In the genomic region with DNA sequence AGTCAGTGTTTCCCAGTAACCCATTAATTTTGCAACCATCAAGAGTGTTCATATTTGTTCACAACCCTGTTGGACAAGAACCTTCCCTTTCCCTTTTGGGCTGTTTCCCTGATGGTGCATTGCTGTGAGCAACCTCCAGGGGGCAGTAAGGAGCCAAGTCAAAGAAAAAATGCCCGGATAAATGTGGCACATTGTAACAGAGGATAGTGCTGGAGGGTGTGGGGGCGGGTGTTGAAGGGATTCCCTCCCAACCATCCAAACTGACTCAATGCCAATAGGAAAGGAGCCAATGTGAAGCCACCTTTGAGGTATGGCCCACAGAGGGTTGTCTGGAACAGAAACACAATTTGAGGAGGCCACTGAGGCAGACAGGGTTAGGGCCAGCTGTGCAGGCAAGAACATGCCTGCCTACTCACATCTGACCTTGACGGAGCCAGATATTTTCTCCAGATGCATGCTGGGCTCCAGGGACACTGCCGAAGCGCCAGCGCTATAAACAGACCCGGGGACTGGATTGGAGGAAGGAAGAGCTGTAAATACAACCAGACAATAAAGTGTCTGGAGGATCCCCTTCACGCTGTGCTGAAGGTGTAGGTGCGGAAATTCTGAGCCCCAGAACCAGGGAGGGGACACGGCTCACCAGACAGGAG, we compare ENCODE assay signal across 8 mouse cellular contexts. TPM values are rescaled to one million over a fixed set of nuclear protein-coding genes. Genes with fewer than 3 reads are reported as not detected.
DNase-seq lines count a peak whose midpoint lies in the region; ATAC-seq and TF ChIP-seq lines count a peak whose summit lies in the region.

No protein-coding gene starts in this region.

- 0 out of 2 replicates have a peak overlapping the region, but pooled peaks have one; percentile 2 for H3K4me2 ChIP-seq in embryonic facial prominence, embryonic 12.5 days (replicated peaks)
- H3K4me2 ChIP-seq in liver, embryonic 12.5 days: peak overlapping the region; percentile 26; the same call in 1 of the 2 replicates
- H3K4me2 ChIP-seq in neural tube, embryonic 12.5 days (replicated peaks): peak overlapping the region; percentile 31; the same call in 1 of the 2 replicates

- H3K36me3 ChIP-seq in embryonic facial prominence, embryonic 12.5 days: no peaks in the 10 kb centered on the region
- no peaks in the 10 kb centered on the region for H3K36me3 ChIP-seq in heart, adult 2 months (ENCODE audit: control insufficient read depth, insufficient read depth, low read length)
- H3K36me3 ChIP-seq in kidney, adult 2 months (ENCODE audit: control insufficient read depth, insufficient read depth, low read length): no peaks in the 10 kb centered on the region
- no peaks in the 10 kb centered on the region for H3K36me3 ChIP-seq in liver, embryonic 12.5 days
- H3K36me3 ChIP-seq in neural tube, embryonic 12.5 days: no peaks in the 10 kb centered on the region
- no peaks in the 10 kb centered on the region for H3K36me3 ChIP-seq in testis, adult 2 months (ENCODE audit: control insufficient read depth, insufficient read depth, low read length)

- 0 out of 2 replicates have a peak overlapping the region, but pooled peaks have one; percentile 41 for H3K27ac ChIP-seq in embryonic facial prominence, embryonic 12.5 days
- peak overlapping the region; percentile 67 for H3K27ac ChIP-seq in heart, adult 2 months
- H3K27ac ChIP-seq in kidney, adult 2 months (ENCODE audit: insufficient read depth, low read depth, low read length): no peak overlapping the region
- H3K27ac ChIP-seq in liver, embryonic 12.5 days: peak overlapping the region; percentile 71
- peak overlapping the region; percentile 26; the same call in 1 of the 2 replicates for H3K27ac ChIP-seq in neural tube, embryonic 12.5 days
- no peak overlapping the region for H3K27ac ChIP-seq in testis, adult 2 months (ENCODE audit: control insufficient read depth, insufficient read depth, low read depth, low read length)

- H3K4me3 ChIP-seq in embryonic facial prominence, embryonic 12.5 days: no peak overlapping the region
- H3K4me3 ChIP-seq in heart, adult 2 months: no peak overlapping the region
- no peak overlapping the region for H3K4me3 ChIP-seq in kidney, adult 2 months (ENCODE audit: insufficient read depth, low read depth, low read length)
- no peak overlapping the region for H3K4me3 ChIP-seq in liver, embryonic 12.5 days
- no peak overlapping the region for H3K4me3 ChIP-seq in neural tube, embryonic 12.5 days
- no peak overlapping the region for H3K4me3 ChIP-seq in testis, adult 2 months (ENCODE audit: control insufficient read depth, low read depth, low read length)

- WGBS in embryonic facial prominence, embryonic 12.5 days: 45% methylated on average over 10 of the region's 10 CpGs
- WGBS in heart, adult 2 months: 9% methylated on average over 10 of the region's 10 CpGs
- 15% methylated on average over 10 of the region's 10 CpGs for WGBS in kidney, adult 2 months
- WGBS in liver, embryonic 12.5 days (ENCODE audit: insufficient replicate concordance): 38% methylated on average over 10 of the region's 10 CpGs
- WGBS in neural tube, embryonic 12.5 days: 26% methylated on average over 10 of the region's 10 CpGs

- H3K9ac ChIP-seq in embryonic facial prominence, embryonic 12.5 days: no peak overlapping the region
- no peak overlapping the region for H3K9ac ChIP-seq in heart, adult 2 months (ENCODE audit: low read depth, low read length)
- no peak overlapping the region for H3K9ac ChIP-seq in liver, embryonic 12.5 days
- no peak overlapping the region for H3K9ac ChIP-seq in neural tube, embryonic 12.5 days

- TF ChIP-seq CTCF in heart, adult 2 months (IDR thresholded peaks at IDR 0.05): peak; percentile 92
- TF ChIP-seq CTCF in kidney, adult 2 months (conservative IDR thresholded peaks at IDR 0.05; ENCODE audit: insufficient read depth, insufficient read length, low read depth, low read length): peak; percentile 84
- peak; percentile 54 for TF ChIP-seq CTCF in testis, adult 2 months (IDR thresholded peaks at IDR 0.05; ENCODE audit: control insufficient read depth, insufficient read depth, insufficient replicate concordance, low read depth, low read length)

- H3K27me3 ChIP-seq in embryonic facial prominence, embryonic 12.5 days: no peaks in the 10 kb centered on the region
- no peaks in the 10 kb centered on the region for H3K27me3 ChIP-seq in heart, adult 2 months (ENCODE audit: control insufficient read depth, insufficient read depth, low read length)
- H3K27me3 ChIP-seq in kidney, adult 2 months (replicated peaks; ENCODE audit: control insufficient read depth, insufficient read depth, low read length): no peaks in the 10 kb centered on the region
- peaks cover 1% of the 10 kb centered on the region for H3K27me3 ChIP-seq in liver, embryonic 12.5 days (replicated peaks)
- no peaks in the 10 kb centered on the region for H3K27me3 ChIP-seq in neural tube, embryonic 12.5 days (replicated peaks)
- H3K27me3 ChIP-seq in testis, adult 2 months (ENCODE audit: control insufficient read depth, insufficient read depth, low read length): no peaks in the 10 kb centered on the region

- TF ChIP-seq EP300 in heart, adult 2 months (IDR thresholded peaks at IDR 0.05; ENCODE audit: insufficient read depth, low read depth, low read length): peak; percentile 84

- peaks cover 14% of the 10 kb centered on the region; the same call in 1 of the 2 replicates for H3K4me1 ChIP-seq in embryonic facial prominence, embryonic 12.5 days
- peaks cover 16% of the 10 kb centered on the region for H3K4me1 ChIP-seq in heart, adult 2 months (ENCODE audit: control insufficient read depth, insufficient read depth, low read length)
- no peaks in the 10 kb centered on the region for H3K4me1 ChIP-seq in kidney, adult 2 months (ENCODE audit: control insufficient read depth, insufficient read depth, low read length)
- peaks cover 53% of the 10 kb centered on the region for H3K4me1 ChIP-seq in liver, embryonic 12.5 days
- H3K4me1 ChIP-seq in neural tube, embryonic 12.5 days: peaks cover 22% of the 10 kb centered on the region
- peaks cover 18% of the 10 kb centered on the region for H3K4me1 ChIP-seq in testis, adult 2 months (ENCODE audit: control insufficient read depth, insufficient read depth, low read length)

- ATAC-seq in CD4-positive, CD25-positive, alpha-beta regulatory T cell, adult 4 months: peak; percentile 45
- no peak for ATAC-seq in embryonic facial prominence, embryonic 12.5 days (ENCODE audit: insufficient number of reproducible peaks, insufficient read depth, low FRiP score, low TSS enrichment)
- no peak for ATAC-seq in liver, embryonic 12.5 days
- ATAC-seq in neural tube, embryonic 12.5 days (ENCODE audit: low FRiP score, low read depth): peak; percentile 26; the same call in 1 of the 2 replicates

- DNase-seq in adrenal gland, postnatal 10 days: peak; percentile 81
- peak; percentile 72 to 78 for DNase-seq in heart, adult 2 months
- DNase-seq in kidney, adult 2 months: peak; percentile 73

- no peaks in the 10 kb centered on the region for H3K9me3 ChIP-seq in embryonic facial prominence, embryonic 12.5 days
- H3K9me3 ChIP-seq in liver, embryonic 12.5 days (replicated peaks): no peaks in the 10 kb centered on the region
- H3K9me3 ChIP-seq in neural tube, embryonic 12.5 days: no peaks in the 10 kb centered on the region

- intact Hi-C loops in heart, adult 2 months (cut with DNase I): loop anchor here (1.0 to 2.0 kb wide), 2 partner anchors 40 to 51 kb away; no protein-coding TSS in a partner anchor

- TF ChIP-seq POLR2A in heart, adult 2 months (IDR thresholded peaks at IDR 0.05; ENCODE audit: insufficient read depth, low read depth, low read length): no peak
- TF ChIP-seq POLR2A in kidney, adult 2 months (IDR thresholded peaks at IDR 0.05; ENCODE audit: low read depth, low read length): no peak
- no peak for TF ChIP-seq POLR2A in testis, adult 2 months (IDR thresholded peaks at IDR 0.05; ENCODE audit: control insufficient read depth, low read depth, low read length)

- no peaks in the 10 kb centered on the region for H3K79me2 ChIP-seq in heart, adult 2 months (replicated peaks; ENCODE audit: control insufficient read depth, insufficient read depth, low read length)

RNA-seq across cellular contexts. Expression of a gene that starts 3.6 kb away (rescaled TPM):
- 1 to 10 TPM; 1.5 to 3.8 TPM for polyA plus RNA-seq in CD4-positive, CD25-positive, alpha-beta regulatory T cell, adult 4 months (2017; shearing (Covaris generic))
- not detected for total RNA-seq in adrenal gland, postnatal 10 days (2021)
- polyA plus RNA-seq in embryonic facial prominence, embryonic 12.5 days (2016; fragmentation: Nextera tagmentation; extraction: Ambion mirVana): 0.53 and 1.1 TPM in 2 replicates
- total RNA-seq in heart, adult 2 months (2021): not detected
- not detected in 2 replicates for polyA plus RNA-seq in heart, adult 2 months (2012; rRNA removed)
- not detected in 2 replicates for polyA plus RNA-seq in kidney, adult 2 months (2012; rRNA removed)
- polyA plus RNA-seq in liver, embryonic 12.5 days (2016; fragmentation: Nextera tagmentation; extraction: Ambion mirVana): 6.3 and 7.8 TPM in 2 replicates
- not detected in 2 replicates for polyA plus RNA-seq in neural tube, embryonic 12.5 days (2016; fragmentation: Nextera tagmentation; extraction: Ambion mirVana)
- polyA plus RNA-seq in testis, adult 2 months (2012; rRNA removed): not detected in 2 replicates

RNA-seq across cellular contexts. Expression of a gene that starts 38.7 kb away (rescaled TPM):
- polyA plus RNA-seq in CD4-positive, CD25-positive, alpha-beta regulatory T cell, adult 4 months (2017; shearing (Covaris generic)): 10 to 100 TPM; 24.2 to 26.2 TPM
- 10 to 100 TPM; 18.2 to 24.6 TPM for total RNA-seq in adrenal gland, postnatal 10 days (2021)
- polyA plus RNA-seq in embryonic facial prominence, embryonic 12.5 days (2016; fragmentation: Nextera tagmentation; extraction: Ambion mirVana): 14.0 and 14.2 TPM in 2 replicates
- total RNA-seq in heart, adult 2 months (2021): 10 to 100 TPM in 1 of 2 experiments, 1 to 10 TPM in 1; 7.4 to 11.5 TPM
- 18.4 and 23.1 TPM in 2 replicates for polyA plus RNA-seq in heart, adult 2 months (2012; rRNA removed)
- 37.8 and 43.3 TPM in 2 replicates for polyA plus RNA-seq in kidney, adult 2 months (2012; rRNA removed)
- polyA plus RNA-seq in liver, embryonic 12.5 days (2016; fragmentation: Nextera tagmentation; extraction: Ambion mirVana): 7.4 and 8.3 TPM in 2 replicates
- 30.5 and 34.5 TPM in 2 replicates for polyA plus RNA-seq in neural tube, embryonic 12.5 days (2016; fragmentation: Nextera tagmentation; extraction: Ambion mirVana)
- polyA plus RNA-seq in testis, adult 2 months (2012; rRNA removed): 1.4 TPM in 2 replicates

Comparison
In these comparisons a context has a peak if more than half of its experiments do, and no peak if none do; other contexts are left out.
1. ATAC-seq: peak in CD4-positive, CD25-positive, alpha-beta regulatory T cell, adult 4 months (single experiment) and neural tube, embryonic 12.5 days (single experiment); none in embryonic facial prominence, embryonic 12.5 days (single experiment) and liver, embryonic 12.5 days (single experiment).
2. H3K27ac ChIP-seq: peak in embryonic facial prominence, embryonic 12.5 days (single experiment), heart, adult 2 months (single experiment), liver, embryonic 12.5 days (single experiment) and neural tube, embryonic 12.5 days (single experiment); none in kidney, adult 2 months (single experiment) and testis, adult 2 months (single experiment).
3. Peak in every context shown above with its lines, with median percentiles within 50 percentile points of each other: DNase-seq, H3K4me2 ChIP-seq and CTCF ChIP-seq.